Mouse (Mus musculus): Measurements from ENCODE around the gene Galk2.

- no peak for TF ChIP-seq POLR2A (IDR thresholded peaks at IDR 0.05; ENCODE audit: low read depth, low read length)
- no peak for TF ChIP-seq CTCF (conservative IDR thresholded peaks at IDR 0.05; ENCODE audit: insufficient read depth, insufficient read length, low read depth, low read length)
Observed at GRCm38 (mm10) chr2:125924554-125924953, 65.6 kb downstream of the Galk2 start.

Measured in kidney, adult 2 months (tissue).